Mouse (Mus musculus): Measurements from ENCODE around the gene Arhgef2. TPM values are rescaled to one million over a fixed set of nuclear protein-coding genes. Genes with fewer than 3 reads are reported as not detected.
"Not testable (repeated sequence)": the region's sequence is repeated elsewhere in the genome, so short reads cannot be mapped to it uniquely, and the experiment has no call there.

Arhgef2 gene
- polyA plus RNA-seq, 1 experiment from 2014 or later, result 20.0 TPM

DNA sequence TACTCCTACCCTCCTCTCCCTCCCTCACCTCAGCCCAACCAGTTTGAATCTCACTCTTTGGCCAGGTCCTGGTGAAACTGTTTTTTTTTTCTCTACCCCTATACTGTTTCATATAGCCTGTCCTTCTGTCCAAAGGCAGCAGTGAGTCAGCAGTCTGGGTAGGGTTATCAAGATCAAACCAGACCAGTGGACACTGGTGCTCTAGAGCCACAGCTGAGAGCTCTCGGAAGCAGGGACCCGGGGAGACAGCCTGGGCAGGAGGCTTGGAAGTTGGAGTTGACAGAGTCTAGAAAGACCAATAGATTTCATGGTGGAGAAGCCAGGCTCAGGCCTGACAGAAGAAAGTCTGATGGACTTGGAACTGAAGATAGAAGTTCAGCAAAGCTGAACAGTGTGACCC is 37.2 kb upstream of the Arhgef2 start:
- WGBS (ENCODE audit: insufficient replicate concordance), result 74% methylated on average over 2 of the region's 2 CpGs

DNA sequence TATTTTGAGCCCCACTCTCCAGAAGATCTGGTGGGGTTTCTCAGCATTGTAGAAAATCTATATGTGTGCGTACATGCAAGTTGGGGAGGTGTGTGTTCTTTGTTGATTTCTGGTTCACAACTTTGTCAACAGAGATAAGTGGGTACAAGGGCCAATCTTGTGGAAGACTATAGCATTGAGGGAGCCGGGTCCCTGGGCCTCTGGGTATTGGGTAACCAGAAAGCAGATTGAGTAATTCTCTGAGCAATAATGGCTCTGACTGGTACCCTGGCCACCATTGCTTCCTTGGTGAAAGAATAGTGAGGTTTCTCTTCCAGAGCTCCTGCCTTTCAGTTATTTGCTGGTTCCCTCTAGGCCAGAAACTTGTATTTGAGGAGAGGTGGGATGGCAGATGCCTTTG is 36.7 kb upstream of the Arhgef2 start:
- Histone ChIP-seq H3K9ac (ENCODE audit: low read depth, low read length) (no peak overlapping the region), H3K9me3 (replicated peaks; ENCODE audit: control insufficient read depth, low read length) (no peaks in the 10 kb centered on the region), H3K4me3 (ENCODE audit: low read depth, low read length) (no peak overlapping the region), H3K27me3 (ENCODE audit: control insufficient read depth, insufficient read depth, low read depth, low read length) (no peaks in the 10 kb centered on the region), H3K4me1 (ENCODE audit: control insufficient read depth, low read depth, low read length) (peaks cover 15% of the 10 kb centered on the region; the same call in 1 of the 2 replicates), H3K36me3 (ENCODE audit: control insufficient read depth, insufficient read depth) (peaks cover 29% of the 10 kb centered on the region), H3K27ac (ENCODE audit: low read length) (peak overlapping the region; percentile 79), H3K4me2 (ENCODE audit: low read depth, low read length) (no peak overlapping the region)
- 51% methylated on average over 2 of the region's 2 CpGs for WGBS (ENCODE audit: insufficient replicate concordance)
- peak; percentile 76 for ATAC-seq (ENCODE audit: low read depth)

More for the DNA sequence above, 37.2 kb upstream of the Arhgef2 start:
- Histone ChIP-seq H3K27ac (ENCODE audit: low read length) (peak overlapping the region; percentile 79), H3K4me3 (ENCODE audit: low read depth, low read length) (no peak overlapping the region), H3K36me3 (ENCODE audit: control insufficient read depth, insufficient read depth) (peaks cover 32% of the 10 kb centered on the region), H3K4me2 (ENCODE audit: low read depth, low read length) (no peak overlapping the region), H3K4me1 (ENCODE audit: control insufficient read depth, low read depth, low read length) (peaks cover 15% of the 10 kb centered on the region; the same call in 1 of the 2 replicates), H3K9me3 (replicated peaks; ENCODE audit: control insufficient read depth, low read length) (no peaks in the 10 kb centered on the region), H3K9ac (ENCODE audit: low read depth, low read length) (no peak overlapping the region), H3K27me3 (ENCODE audit: control insufficient read depth, insufficient read depth, low read depth, low read length) (no peaks in the 10 kb centered on the region)
- ATAC-seq (ENCODE audit: low read depth), result peak; percentile 55

DNA sequence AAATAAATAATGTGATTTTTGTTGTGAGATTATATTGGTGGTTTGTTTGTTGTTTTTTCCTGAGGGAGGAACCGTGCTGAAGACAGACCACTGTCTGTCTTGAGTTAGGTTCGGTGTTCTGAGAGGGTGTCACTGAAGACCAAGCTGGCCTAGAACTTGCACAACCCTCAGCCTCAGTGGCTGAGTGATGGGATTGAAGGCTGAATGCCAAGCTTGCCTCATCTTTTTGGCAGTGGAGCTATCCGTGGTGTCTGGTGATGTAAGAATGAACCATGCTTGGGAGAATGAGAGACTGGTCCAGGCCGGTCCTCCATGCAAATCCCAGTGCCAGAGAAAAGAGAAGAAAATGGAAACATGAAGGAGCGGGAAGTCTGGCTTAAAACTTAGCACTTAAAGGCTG is 36.1 kb upstream of the Arhgef2 start:
- WGBS (ENCODE audit: insufficient replicate concordance), result 82% methylated on average over 5 of the region's 5 CpGs
- Histone ChIP-seq H3K4me1 (ENCODE audit: control insufficient read depth, low read depth, low read length) (peaks cover 15% of the 10 kb centered on the region; the same call in 1 of the 2 replicates), H3K27ac (ENCODE audit: low read length) (peak overlapping the region; percentile 64; the same call in 1 of the 2 replicates), H3K27me3 (ENCODE audit: control insufficient read depth, insufficient read depth, low read depth, low read length) (no peaks in the 10 kb centered on the region), H3K4me2 (ENCODE audit: low read depth, low read length) (no peak overlapping the region), H3K9ac (ENCODE audit: low read depth, low read length) (no peak overlapping the region), H3K36me3 (ENCODE audit: control insufficient read depth, insufficient read depth) (peaks cover 27% of the 10 kb centered on the region), H3K4me3 (ENCODE audit: low read depth, low read length) (no peak overlapping the region), H3K9me3 (replicated peaks; ENCODE audit: control insufficient read depth, low read length) (no peaks in the 10 kb centered on the region)
- ATAC-seq (ENCODE audit: low read depth), result no peak

DNA sequence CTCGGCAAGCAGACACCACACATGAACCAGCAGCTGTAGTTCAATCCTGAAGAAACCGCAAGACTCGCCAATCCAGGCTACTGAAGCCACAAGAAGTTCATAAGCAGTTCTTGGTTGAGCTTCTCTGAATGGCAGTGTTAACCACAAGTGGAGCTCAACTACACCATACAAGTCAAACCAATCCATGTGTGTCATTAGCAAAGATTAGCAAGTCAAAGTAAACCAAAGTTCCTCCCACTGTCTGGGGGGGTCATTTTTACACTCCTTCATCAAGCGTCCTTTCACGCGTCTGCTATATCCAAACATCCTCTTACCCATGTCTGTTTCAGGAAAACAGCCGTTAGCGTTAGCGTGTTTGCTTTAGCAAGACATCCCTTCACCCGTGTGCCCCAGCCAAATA is 35.4 kb upstream of the Arhgef2 start:
- Histone ChIP-seq H3K36me3 (ENCODE audit: control insufficient read depth, insufficient read depth) (peaks cover 26% of the 10 kb centered on the region), H3K9ac (ENCODE audit: low read depth, low read length) (no peak overlapping the region), H3K4me1 (ENCODE audit: control insufficient read depth, low read depth, low read length) (peaks cover 15% of the 10 kb centered on the region; the same call in 1 of the 2 replicates), H3K4me3 (ENCODE audit: low read depth, low read length) (no peak overlapping the region), H3K27ac (ENCODE audit: low read length) (no peak overlapping the region), H3K4me2 (ENCODE audit: low read depth, low read length) (no peak overlapping the region), H3K27me3 (ENCODE audit: control insufficient read depth, insufficient read depth, low read depth, low read length) (no peaks in the 10 kb centered on the region), H3K9me3 (replicated peaks; ENCODE audit: control insufficient read depth, low read length) (no peaks in the 10 kb centered on the region)
- no peak for ATAC-seq (ENCODE audit: low read depth)
- WGBS (ENCODE audit: insufficient replicate concordance), result 85% methylated on average over 10 of the region's 10 CpGs

DNA sequence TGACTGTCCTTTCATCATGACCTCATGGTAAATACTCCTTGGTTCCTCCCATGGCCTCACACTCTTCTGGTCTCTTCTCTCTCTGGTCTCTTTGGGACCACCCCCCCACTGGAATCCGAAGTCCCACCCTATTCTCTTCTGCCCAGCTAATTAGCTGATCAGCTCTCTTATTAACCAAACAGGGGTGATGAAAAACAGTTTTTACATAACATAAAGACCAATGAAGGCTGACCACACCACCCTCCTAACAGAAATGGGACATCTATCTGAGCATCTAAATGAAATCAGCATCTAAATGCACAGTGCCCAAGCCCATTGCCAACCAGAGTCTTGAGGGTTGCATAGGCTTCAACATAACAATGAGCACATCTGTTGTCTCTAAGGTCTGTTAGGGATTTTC is 33.9 kb upstream of the Arhgef2 start:
- H3K36me3 ChIP-seq (ENCODE audit: control insufficient read depth, insufficient read depth), result peaks cover 22% of the 10 kb centered on the region
- ATAC-seq (ENCODE audit: low read depth), result no peak
- no peaks in the 10 kb centered on the region for H3K27me3 ChIP-seq (ENCODE audit: control insufficient read depth, insufficient read depth, low read depth, low read length)
- H3K4me1 ChIP-seq (ENCODE audit: control insufficient read depth, low read depth, low read length), result peaks cover 15% of the 10 kb centered on the region; the same call in 1 of the 2 replicates
- 63% methylated on average over 1 of the region's 1 CpGs for WGBS (ENCODE audit: insufficient replicate concordance)
- H3K4me2 ChIP-seq (ENCODE audit: low read depth, low read length), result no peak overlapping the region
- H3K9ac ChIP-seq (ENCODE audit: low read depth, low read length), result no peak overlapping the region
- H3K9me3 ChIP-seq (replicated peaks; ENCODE audit: control insufficient read depth, low read length), result no peaks in the 10 kb centered on the region
- H3K4me3 ChIP-seq (ENCODE audit: low read depth, low read length), result no peak overlapping the region
- H3K27ac ChIP-seq (ENCODE audit: low read length), result no peak overlapping the region

DNA sequence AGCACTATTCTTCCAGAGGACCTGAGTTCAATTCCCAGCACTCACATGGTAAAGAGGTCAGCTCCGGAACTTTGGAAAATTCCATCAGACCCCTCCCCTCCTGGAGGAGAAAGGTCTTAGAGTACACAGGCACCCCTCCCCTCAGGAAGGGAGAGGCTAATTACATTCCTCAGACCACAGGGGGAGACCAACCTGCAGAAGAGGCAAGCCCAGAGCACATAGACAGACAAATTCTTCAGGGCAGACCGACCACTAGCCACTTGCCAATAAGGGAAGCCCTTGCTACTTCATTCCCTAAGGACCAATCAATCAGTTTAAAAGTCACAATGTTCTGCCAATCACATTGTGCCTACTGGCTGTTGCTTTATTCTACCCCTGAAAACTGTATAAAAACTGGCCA is 32.9 kb upstream of the Arhgef2 start:
- Histone ChIP-seq H3K4me1 (ENCODE audit: control insufficient read depth, low read depth, low read length) (peaks cover 11% of the 10 kb centered on the region; the same call in 1 of the 2 replicates), H3K9ac (ENCODE audit: low read depth, low read length) (no peak overlapping the region), H3K4me3 (ENCODE audit: low read depth, low read length) (no peak overlapping the region), H3K27me3 (ENCODE audit: control insufficient read depth, insufficient read depth, low read depth, low read length) (no peaks in the 10 kb centered on the region), H3K4me2 (ENCODE audit: low read depth, low read length) (no peak overlapping the region), H3K27ac (ENCODE audit: low read length) (no peak overlapping the region), H3K9me3 (replicated peaks; ENCODE audit: control insufficient read depth, low read length) (no peaks in the 10 kb centered on the region), H3K36me3 (ENCODE audit: control insufficient read depth, insufficient read depth) (peaks cover 16% of the 10 kb centered on the region)
- ATAC-seq (ENCODE audit: low read depth), result no peak
- 75% methylated on average over 2 of the region's 2 CpGs for WGBS (ENCODE audit: insufficient replicate concordance)

DNA sequence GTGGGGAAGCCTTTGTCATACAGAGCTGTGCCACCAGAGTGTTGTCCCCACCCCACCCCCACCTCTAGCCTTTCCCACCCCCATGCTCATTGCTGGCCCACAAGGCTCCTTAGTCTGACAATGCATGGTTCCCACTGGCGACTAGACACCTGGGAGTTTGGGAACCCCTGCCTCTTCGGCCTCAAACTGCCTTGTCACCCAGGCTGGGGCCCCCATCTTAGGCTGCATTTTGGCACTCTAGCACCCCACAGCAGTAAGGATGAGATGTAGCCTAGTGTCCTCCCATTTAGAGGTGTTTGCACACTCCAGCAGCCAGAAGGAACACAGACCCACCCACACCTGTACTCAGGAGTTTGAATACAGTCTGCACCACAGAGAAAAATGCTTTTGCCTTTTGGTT is 32.0 kb upstream of the Arhgef2 start:
- Histone ChIP-seq H3K27me3 (ENCODE audit: control insufficient read depth, insufficient read depth, low read depth, low read length) (no peaks in the 10 kb centered on the region), H3K36me3 (ENCODE audit: control insufficient read depth, insufficient read depth) (peaks cover 7% of the 10 kb centered on the region), H3K4me3 (ENCODE audit: low read depth, low read length) (no peak overlapping the region), H3K27ac (ENCODE audit: low read length) (no peak overlapping the region), H3K9ac (ENCODE audit: low read depth, low read length) (no peak overlapping the region), H3K4me2 (ENCODE audit: low read depth, low read length) (no peak overlapping the region), H3K9me3 (replicated peaks; ENCODE audit: control insufficient read depth, low read length) (no peaks in the 10 kb centered on the region), H3K4me1 (ENCODE audit: control insufficient read depth, low read depth, low read length) (peaks cover 7% of the 10 kb centered on the region)
- ATAC-seq (ENCODE audit: low read depth), result no peak
- WGBS (ENCODE audit: insufficient replicate concordance), result 69% methylated on average over 2 of the region's 2 CpGs

DNA sequence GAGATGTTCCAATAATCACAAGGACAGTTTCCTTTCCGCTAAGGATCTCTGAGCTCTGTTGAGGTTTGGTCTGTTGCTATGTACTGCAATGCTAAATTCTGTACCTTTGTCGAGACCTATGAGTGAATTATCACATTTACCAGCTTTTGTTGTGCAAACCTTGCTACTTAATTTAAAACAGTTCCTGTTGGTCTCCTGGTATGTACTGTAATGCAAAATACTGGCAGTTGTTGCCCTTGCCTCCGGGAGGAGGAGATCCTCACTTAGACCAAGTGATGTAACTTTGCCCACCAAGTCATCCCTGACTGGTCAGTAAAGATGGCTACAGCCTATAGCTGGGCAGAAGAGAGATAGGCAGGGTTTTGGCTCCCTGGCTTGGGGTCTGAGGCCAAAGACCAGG is 30.2 kb upstream of the Arhgef2 start, which contains the start of gene Ssr2:
Gene Ssr2, plus strand, starts transcription at position 337 of the 400 bp plus-strand sequence.
- Histone ChIP-seq H3K27ac (ENCODE audit: low read length) (no peak within 1 kb of the TSS), H3K4me2 (ENCODE audit: low read depth, low read length) (no peak within 1 kb of the TSS), H3K4me1 (ENCODE audit: control insufficient read depth, low read depth, low read length) (peaks cover 10% of the 10 kb centered on the region), H3K9me3 (replicated peaks; ENCODE audit: control insufficient read depth, low read length) (no peaks in the 10 kb centered on the region), H3K36me3 (ENCODE audit: control insufficient read depth, insufficient read depth) (no peaks in the 10 kb centered on the region), H3K9ac (ENCODE audit: low read depth, low read length) (no peak within 1 kb of the TSS), H3K4me3 (ENCODE audit: low read depth, low read length) (no peak within 1 kb of the TSS), H3K27me3 (ENCODE audit: control insufficient read depth, insufficient read depth, low read depth, low read length) (no peaks in the 10 kb centered on the region)
- 68% methylated on average over 3 of the region's 3 CpGs for WGBS (ENCODE audit: insufficient replicate concordance)
- ATAC-seq (ENCODE audit: low read depth), result no peak

DNA sequence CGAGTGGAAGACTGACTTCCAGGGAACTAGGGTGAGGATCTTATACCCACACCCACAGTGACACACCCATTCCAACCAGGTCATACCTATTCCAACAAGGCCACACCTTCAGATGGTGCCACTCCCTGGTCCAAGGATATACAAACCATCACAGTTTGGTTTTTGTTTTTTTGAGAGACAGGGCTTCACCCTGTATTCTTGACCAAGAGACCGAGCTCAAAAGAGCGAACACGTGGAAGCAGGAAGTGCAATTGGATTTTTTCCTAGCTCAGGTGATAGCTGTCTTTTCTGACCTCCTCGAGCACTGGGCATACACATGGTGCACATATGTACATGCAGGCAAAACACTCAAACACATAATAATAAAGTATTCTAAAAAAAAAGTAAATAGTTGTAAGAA is 27.9 kb upstream of the Arhgef2 start:
- not testable (repeated sequence) for H3K27me3 ChIP-seq (ENCODE audit: control insufficient read depth, insufficient read depth, low read depth, low read length); H3K27ac ChIP-seq (ENCODE audit: low read length); H3K9me3 ChIP-seq (replicated peaks; ENCODE audit: control insufficient read depth, low read length); H3K9ac ChIP-seq (ENCODE audit: low read depth, low read length); ATAC-seq (ENCODE audit: low read depth); H3K4me3 ChIP-seq (ENCODE audit: low read depth, low read length); H3K4me2 ChIP-seq (ENCODE audit: low read depth, low read length); H3K36me3 ChIP-seq (ENCODE audit: control insufficient read depth, insufficient read depth)
- H3K4me1 ChIP-seq (ENCODE audit: control insufficient read depth, low read depth, low read length), result peaks cover 16% of the 10 kb centered on the region
- WGBS (ENCODE audit: insufficient replicate concordance), result 76% methylated on average over 5 of the region's 5 CpGs
